Mouse (Mus musculus): ENCODE data around the gene Tac4.

Tac4 gene

DNA sequence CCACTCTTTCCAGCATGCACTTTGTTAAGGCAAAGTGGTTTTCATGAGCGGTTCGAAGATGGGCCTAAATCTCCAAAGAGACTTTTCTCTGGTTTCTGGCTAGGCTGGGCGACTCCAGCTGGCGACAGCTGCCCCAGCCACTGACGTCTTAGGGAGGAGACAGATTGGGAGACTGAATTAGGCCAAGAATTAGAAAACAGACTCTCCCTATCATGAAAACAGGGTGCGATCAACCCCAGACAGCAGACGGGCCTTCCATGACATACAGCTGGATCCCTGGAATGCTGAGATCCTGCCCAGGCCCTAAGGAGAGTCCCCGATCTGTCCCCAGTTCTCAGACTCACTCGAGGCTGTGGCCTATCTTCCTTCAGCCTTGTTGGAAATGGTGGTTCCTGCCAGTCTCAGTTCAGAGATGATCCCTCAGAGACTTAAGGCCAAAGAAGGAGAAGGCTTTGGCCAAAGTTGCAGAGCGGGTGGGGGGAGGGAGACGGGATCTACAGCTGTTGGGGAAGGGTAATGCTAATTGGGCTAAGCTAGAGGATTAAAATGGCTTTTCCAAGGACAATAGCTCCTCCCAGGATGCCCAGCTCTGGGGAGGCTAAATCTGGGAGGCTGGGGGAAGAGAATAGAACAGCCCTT, 2.6 kb downstream of the Tac4 start:
- no peak for DNase-seq (ENCODE audit: low read depth, low spot score)

- DNase-seq (ENCODE audit: low read depth, low spot score) = no peak
Observed at GRCm38 (mm10) chr11:95264455-95265013, 3.2 kb downstream of the Tac4 start.

DNA sequence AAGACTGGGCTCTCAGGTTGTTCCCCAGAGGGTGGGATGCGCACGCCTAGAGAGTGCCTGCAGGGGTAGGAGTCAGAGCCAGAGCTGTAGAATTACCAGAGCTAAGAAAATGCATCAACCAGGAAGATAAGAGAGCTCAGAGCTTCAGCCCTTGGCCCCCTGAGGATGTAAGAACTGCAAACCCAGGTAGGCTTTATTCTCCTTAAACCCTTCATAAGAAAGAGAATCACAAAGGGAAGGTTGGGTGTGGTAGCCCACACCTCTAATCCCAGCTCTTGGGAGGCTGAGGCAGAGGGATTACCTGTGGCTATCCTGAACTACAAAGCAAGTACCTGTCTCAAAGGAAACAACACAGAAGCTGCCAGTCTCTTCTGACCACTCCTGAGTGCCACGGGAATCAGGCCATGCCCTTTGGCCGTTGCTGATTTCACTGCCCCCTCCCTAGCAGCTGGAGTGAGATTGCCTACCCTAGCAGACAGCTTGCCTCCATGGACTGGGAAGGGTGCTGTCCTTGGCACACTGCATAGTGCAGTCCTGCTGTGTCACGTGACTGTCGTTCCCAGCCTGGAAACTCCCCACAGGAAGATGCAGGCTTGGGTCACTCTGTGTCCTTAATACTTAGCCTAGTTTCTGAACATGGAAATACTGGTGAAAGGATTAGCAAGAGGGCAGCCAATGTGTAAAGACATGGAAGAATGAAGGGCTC, 5.4 kb downstream of the Tac4 start:
- no peak for DNase-seq (ENCODE audit: low read depth, low spot score)

DNA sequence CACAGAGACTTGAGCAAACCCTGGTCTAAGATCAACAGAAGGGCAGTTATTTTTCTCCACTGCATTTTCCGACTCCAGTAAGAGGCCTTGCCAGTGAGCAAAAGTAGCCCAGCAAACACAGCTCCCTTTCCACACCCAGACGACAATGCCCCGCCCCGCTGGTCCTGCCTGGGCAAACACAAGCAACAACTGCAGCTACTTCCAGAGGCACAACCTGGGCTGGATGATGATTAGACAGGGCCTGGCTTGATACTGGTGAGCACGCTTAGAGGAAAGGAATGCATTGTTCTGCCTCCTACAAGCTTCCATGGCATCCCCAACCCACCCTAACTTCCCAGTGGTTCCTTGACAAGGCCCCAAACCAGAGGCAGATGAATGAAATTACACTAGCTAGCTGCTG, 12.3 kb downstream of the Tac4 start:
- DNase-seq (ENCODE audit: low read depth, low spot score) = no peak

- no peak for DNase-seq (ENCODE audit: low read depth, low spot score)
Observed at GRCm38 (mm10) chr11:95274613-95275012, 13.3 kb downstream of the Tac4 start.

GRCm38 (mm10) chr11:95276056-95276455, 14.7 kb downstream of the Tac4 start:
- no peak for DNase-seq (ENCODE audit: low read depth, low spot score)

DNA sequence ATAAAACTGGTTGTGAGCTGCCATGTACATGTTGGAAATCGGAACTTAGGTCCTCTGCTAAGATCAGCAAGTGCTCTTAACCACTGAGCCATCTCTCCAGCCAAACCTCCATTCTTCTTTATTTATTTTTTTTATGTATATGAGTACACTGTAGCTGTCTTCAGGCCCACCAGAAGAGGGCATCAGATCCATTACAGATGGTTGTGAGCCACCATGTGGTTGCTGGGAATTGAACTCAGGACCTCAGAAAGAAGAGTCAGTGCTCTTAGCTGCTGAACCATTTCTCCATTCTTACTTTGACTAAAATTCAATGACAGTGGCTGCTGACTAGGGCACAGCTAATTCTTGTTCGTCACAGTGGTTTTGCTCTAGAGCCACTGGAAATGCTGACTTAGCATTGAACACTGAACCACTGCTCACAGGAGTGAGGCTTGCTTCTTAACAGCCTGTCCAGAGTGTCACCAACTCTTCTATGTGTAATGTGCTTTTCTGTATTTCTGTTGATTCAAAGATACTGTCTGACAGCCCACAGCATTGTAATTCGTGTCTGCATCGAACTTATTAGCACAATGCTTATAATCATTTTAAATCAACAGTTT, 17.8 kb downstream of the Tac4 start:
- DNase-seq (ENCODE audit: low read depth, low spot score) = no peak

DNA sequence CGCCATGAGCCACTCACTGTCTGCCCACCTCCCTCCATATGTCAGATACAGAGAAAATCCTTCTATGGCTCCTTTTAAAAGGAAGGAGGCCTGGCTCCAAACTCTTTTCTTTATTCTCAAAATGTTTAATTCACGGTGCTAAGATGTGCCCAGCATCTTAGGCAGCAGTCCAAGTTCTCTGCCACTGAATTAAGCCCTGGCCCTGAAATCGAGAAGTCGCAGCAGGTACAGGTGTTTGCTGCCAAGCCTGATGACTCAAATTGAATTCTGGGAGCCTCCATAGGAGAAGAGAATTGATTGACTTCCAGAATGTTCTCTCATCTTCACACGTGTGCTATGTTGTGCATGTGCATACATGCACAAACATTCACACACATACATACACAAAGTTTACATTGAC, 21.0 kb downstream of the Tac4 start:
- DNase-seq (ENCODE audit: low read depth, low spot score) = no peak

- no peak for DNase-seq (ENCODE audit: low read depth, low spot score)
Observed at GRCm38 (mm10) chr11:95291998-95292397, 30.7 kb downstream of the Tac4 start.

GRCm38 (mm10) chr11:95293017-95293624, 31.8 kb downstream of the Tac4 start:
- no peak for DNase-seq (ENCODE audit: low read depth, low spot score)

DNA sequence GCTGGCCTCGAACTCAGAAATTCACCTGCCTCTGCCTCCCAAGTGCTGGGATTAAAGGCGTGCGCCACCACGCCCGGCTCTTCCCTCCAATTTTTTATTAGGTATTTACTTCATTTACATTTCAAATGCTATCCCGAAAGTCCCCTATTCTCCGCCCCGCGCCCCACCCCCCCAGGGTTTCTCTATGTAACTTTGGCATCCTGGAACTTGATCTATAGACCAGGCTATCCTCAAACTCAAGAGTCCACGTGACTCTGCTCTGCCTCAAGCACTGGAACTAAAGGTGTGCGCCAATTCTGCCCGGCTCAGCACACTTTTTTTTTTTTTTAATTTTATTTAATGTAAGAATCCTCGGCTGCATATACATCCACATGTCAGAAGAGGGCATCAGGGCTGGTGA, 34.4 kb downstream of the Tac4 start:
- no peak for DNase-seq (ENCODE audit: low read depth, low spot score)

DNA sequence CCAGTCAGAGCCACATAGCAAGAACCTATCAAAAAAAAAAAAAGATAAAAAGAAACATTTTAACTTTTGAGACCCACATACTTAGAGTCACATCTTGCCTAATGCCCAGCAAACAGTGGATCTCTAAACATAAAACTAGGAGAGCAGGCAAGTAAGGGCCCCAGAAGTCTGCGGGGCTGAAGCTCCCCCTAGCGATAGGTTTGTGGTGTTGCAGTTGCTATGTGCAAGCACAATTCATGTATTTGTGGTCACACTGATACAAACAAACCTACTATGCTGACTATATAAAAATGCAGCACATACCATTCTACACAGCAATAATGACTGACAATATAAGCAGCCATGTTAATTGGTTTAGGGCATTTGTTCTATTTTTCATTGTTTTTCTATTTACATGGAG, 36.8 kb downstream of the Tac4 start:
- DNase-seq (ENCODE audit: low read depth, low spot score) = no peak

GRCm38 (mm10) chr11:95299886-95300285, 38.6 kb downstream of the Tac4 start:
- no peak for DNase-seq (ENCODE audit: low read depth, low spot score)

GRCm38 (mm10) chr11:95301772-95302171, 40.4 kb downstream of the Tac4 start:
- DNase-seq (ENCODE audit: low read depth, low spot score) = no peak

DNA sequence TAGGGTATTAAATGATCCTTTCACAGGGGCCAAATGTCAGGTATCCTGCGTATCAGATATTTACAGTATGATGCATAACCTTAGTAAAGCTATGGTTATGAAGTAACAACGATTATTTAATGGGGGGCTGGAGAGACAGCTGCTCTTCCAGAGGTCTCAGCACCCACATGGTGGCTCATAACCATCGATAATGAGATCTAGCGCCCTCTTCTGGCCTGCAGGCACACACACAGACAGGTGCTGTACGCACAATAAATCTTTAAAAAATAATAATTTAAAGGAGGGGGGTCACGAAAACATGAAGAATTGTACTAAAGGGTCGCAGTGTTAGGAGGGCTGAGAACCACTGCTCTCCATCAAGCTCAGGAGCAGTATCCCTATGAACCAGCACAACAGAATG, 44.3 kb downstream of the Tac4 start:
- no peak for DNase-seq (ENCODE audit: low read depth, low spot score)

DNA sequence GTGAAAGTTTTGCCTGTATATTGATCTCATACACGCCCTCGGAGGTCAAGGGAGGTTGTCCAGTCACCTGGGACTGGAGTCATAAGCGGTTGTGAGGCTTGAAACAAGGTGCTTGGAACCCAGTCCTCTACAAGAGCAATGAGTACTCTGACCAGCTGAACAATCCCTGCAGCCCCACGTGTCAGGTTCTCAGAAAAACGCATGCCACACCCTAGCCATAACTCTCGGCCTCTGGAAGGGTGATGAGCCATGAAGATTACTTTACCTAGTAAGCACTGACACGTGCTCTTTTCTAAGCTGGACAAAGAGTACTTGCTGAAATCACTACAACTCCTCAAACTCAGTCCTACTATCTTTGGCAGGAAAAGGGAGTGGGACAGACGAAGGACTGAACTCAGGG, 46.2 kb downstream of the Tac4 start:
- DNase-seq (ENCODE audit: low read depth, low spot score) = no peak

GRCm38 (mm10) chr11:95309510-95310006, 48.2 kb downstream of the Tac4 start:
- peak; percentile 95 for DNase-seq (ENCODE audit: low read depth, low spot score)

- peak; percentile 98 for DNase-seq (ENCODE audit: low read depth, low spot score)
Observed at GRCm38 (mm10) chr11:95310007-95310647, 48.8 kb downstream of the Tac4 start, which contains the start of gene Kat7. Kat7 (minus strand) TSS chr11:95310246.

- DNase-seq (ENCODE audit: low read depth, low spot score) = no peak
Observed at GRCm38 (mm10) chr11:95310648-95311424, 49.5 kb downstream of the Tac4 start.

- DNase-seq (ENCODE audit: low read depth, low spot score) = no peak
Observed at GRCm38 (mm10) chr11:95311425-95311807, 50.1 kb downstream of the Tac4 start.
